Mouse (Mus musculus) hindbrain, embryonic 11.5 days (tissue): ENCODE data around the gene Gsg1l. TPM values are rescaled to one million over a fixed set of nuclear protein-coding genes. Genes with fewer than 3 reads are reported as not detected.

Experiments
- ATAC-seq: fragments of 200-750 bp; cut with Nextera tagmentation; 2 replicates; pipeline ENCODE4 v1.8.0; 2017; ENCODE audit warnings: mild to moderate bottlenecking, moderate TSS enrichment, moderate library complexity; ENCODE audit not compliant: low FRiP score
- DNase-seq: peaks from one replicate; pipeline ENCODE4 v3.0.0-alpha.2; 2015; ENCODE audit warnings: low spot score
- H3K27ac ChIP-seq: fragments of 300-500 bp; sonication (generic); 2 replicates; pipeline ENCODE4 v1.5.1; 2014; ENCODE audit warnings: mild to moderate bottlenecking, low read depth, low read length
- H3K27me3 ChIP-seq: fragments of 300-500 bp; sonication (generic); 2 replicates; pipeline ENCODE4 v1.6.1; 2014; ENCODE audit warnings: mild to moderate bottlenecking, low read length, moderate library complexity, mixed read lengths; ENCODE audit not compliant: control insufficient read depth, insufficient read depth
- H3K36me3 ChIP-seq: fragments of 300-500 bp; sonication (generic); 2 replicates; pipeline ENCODE4 v1.6.1; 2014; ENCODE audit warnings: mild to moderate bottlenecking, low read length, moderate library complexity, mixed read lengths; ENCODE audit not compliant: control insufficient read depth, insufficient read depth
- H3K4me1 ChIP-seq: fragments of 300-500 bp; sonication (generic); replicated peaks from 2 replicates; pipeline ENCODE4 v1.6.1; 2014; ENCODE audit warnings: low read length, mixed read lengths; ENCODE audit not compliant: control insufficient read depth, insufficient read depth
- H3K4me2 ChIP-seq: fragments of 300-500 bp; sonication (generic); replicated peaks from 2 replicates; pipeline ENCODE4 v1.6.1; 2014; ENCODE audit warnings: mild to moderate bottlenecking, low read depth, low read length
- H3K4me3 ChIP-seq: fragments of 300-500 bp; sonication (generic); 2 replicates; pipeline ENCODE4 v1.5.1; 2014; ENCODE audit warnings: low read depth, low read length
- H3K9ac ChIP-seq: fragments of 300-500 bp; sonication (generic); 2 replicates; pipeline ENCODE4 v1.6.1; 2014; ENCODE audit warnings: low read depth, low read length
- H3K9me3 ChIP-seq: fragments of 300-500 bp; sonication (generic); 2 replicates; pipeline ENCODE4 v1.6.1; 2016; ENCODE audit warnings: low read length; ENCODE audit not compliant: control insufficient read depth
- WGBS: fragments of 180-500 bp; shearing (Covaris S2); extraction: QIAGEN DNeasy Blood & Tissue Kit; methylation state at CpG from one replicate; pipeline ENCODE4 v1.1.7; 2014; 5-methylcytosine and 5-hydroxymethylcytosine counted together
- polyA plus RNA-seq: library from polyadenylated mRNA; unstranded; fragments of >200 nt; fragmentation: Nextera tagmentation; extraction: Ambion mirVana; gene quantifications from 2 replicates; pipeline ENCODE4 v1.2.1, GENCODE M21; 2014

Gene Gsg1l
- polyA plus RNA-seq, 1 experiment from 2014 or later: 2.7 TPM

- Histone ChIP-seq H3K4me1 (0 out of 2 replicates have a peak, but pooled peaks cover 2% of the 10 kb centered on the region), H3K4me2 (no peak overlapping the region), H3K4me3 (no peak overlapping the region), H3K27ac (no peak overlapping the region), H3K9me3 (no peaks in the 10 kb centered on the region), H3K27me3 (no peaks in the 10 kb centered on the region; the same call in 1 of the 2 replicates), H3K9ac (no peak overlapping the region), H3K36me3 (no peaks in the 10 kb centered on the region)
- DNase-seq (no peak), ATAC-seq (no peak)
- 63% methylated on average over 5 of the region's 5 CpGs for WGBS
These were observed 127.2 kb downstream of the Gsg1l start for GRCm38 (mm10) chr7:125954994-125955393.

GRCm38 (mm10) chr7:125954356-125954878, 127.8 kb downstream of the Gsg1l start:
- ATAC-seq: peak; percentile 33; the same call in 1 of the 2 replicates
- H3K27me3 ChIP-seq: no peaks in the 10 kb centered on the region; the same call in 1 of the 2 replicates
- no peak for DNase-seq
- no peaks in the 10 kb centered on the region for H3K36me3 ChIP-seq
- H3K9ac ChIP-seq: no peak overlapping the region
- H3K9me3 ChIP-seq: no peaks in the 10 kb centered on the region
- 0 out of 2 replicates have a peak, but pooled peaks cover 2% of the 10 kb centered on the region for H3K4me1 ChIP-seq
- WGBS: 66% methylated on average over 3 of the region's 3 CpGs
- no peak overlapping the region for H3K27ac ChIP-seq
- H3K4me3 ChIP-seq: no peak overlapping the region
- H3K4me2 ChIP-seq: no peak overlapping the region

GRCm38 (mm10) chr7:125953844-125954243, 128.4 kb downstream of the Gsg1l start:
- no peak overlapping the region for H3K27ac ChIP-seq
- no peaks in the 10 kb centered on the region for H3K9me3 ChIP-seq
- no peaks in the 10 kb centered on the region; the same call in 1 of the 2 replicates for H3K27me3 ChIP-seq
- no peak overlapping the region for H3K9ac ChIP-seq
- DNase-seq (no peak), ATAC-seq (peak; percentile 35; the same call in 1 of the 2 replicates)
- no peak overlapping the region for H3K4me3 ChIP-seq
- 71% methylated on average over 6 of the region's 6 CpGs for WGBS
- no peak overlapping the region for H3K4me2 ChIP-seq
- H3K36me3 ChIP-seq: no peaks in the 10 kb centered on the region
- 0 out of 2 replicates have a peak, but pooled peaks cover 2% of the 10 kb centered on the region for H3K4me1 ChIP-seq

GRCm38 (mm10) chr7:125951911-125952310, 130.3 kb downstream of the Gsg1l start:
- H3K36me3 ChIP-seq: no peaks in the 10 kb centered on the region
- no peak overlapping the region for H3K4me3 ChIP-seq
- DNase-seq (no peak), ATAC-seq (no peak)
- no peak overlapping the region for H3K4me2 ChIP-seq
- no peaks in the 10 kb centered on the region; the same call in 1 of the 2 replicates for H3K27me3 ChIP-seq
- 72% methylated on average over 7 of the region's 7 CpGs for WGBS
- no peaks in the 10 kb centered on the region for H3K9me3 ChIP-seq
- no peak overlapping the region for H3K9ac ChIP-seq
- H3K4me1 ChIP-seq: 0 out of 2 replicates have a peak, but pooled peaks cover 2% of the 10 kb centered on the region
- H3K27ac ChIP-seq: no peak overlapping the region

- no peak overlapping the region for H3K4me3 ChIP-seq
- WGBS: 87% methylated on average over 4 of the region's 4 CpGs
- no peak overlapping the region for H3K4me2 ChIP-seq
- H3K9me3 ChIP-seq: no peaks in the 10 kb centered on the region
- H3K9ac ChIP-seq: no peak overlapping the region
- no peak for ATAC-seq
- H3K36me3 ChIP-seq: no peaks in the 10 kb centered on the region
- no peak overlapping the region for H3K27ac ChIP-seq
- 0 out of 2 replicates have a peak, but pooled peaks cover 1% of the 10 kb centered on the region for H3K4me1 ChIP-seq
- no peaks in the 10 kb centered on the region for H3K27me3 ChIP-seq
- DNase-seq: no peak
These were observed 133.2 kb downstream of the Gsg1l start for GRCm38 (mm10) chr7:125948973-125949372.

GRCm38 (mm10) chr7:125945915-125946314, 136.3 kb downstream of the Gsg1l start:
- Histone ChIP-seq H3K4me1 (no peaks in the 10 kb centered on the region), H3K4me2 (no peak overlapping the region), H3K9ac (no peak overlapping the region), H3K27me3 (no peaks in the 10 kb centered on the region), H3K4me3 (no peak overlapping the region), H3K9me3 (no peaks in the 10 kb centered on the region), H3K27ac (no peak overlapping the region), H3K36me3 (no peaks in the 10 kb centered on the region)
- no peak for ATAC-seq
- WGBS: 80% methylated on average over 8 of the region's 8 CpGs
- no peak for DNase-seq

- H3K9me3 ChIP-seq: no peaks in the 10 kb centered on the region
These were observed 137.6 kb downstream of the Gsg1l start for GRCm38 (mm10) chr7:125944631-125945030.

GRCm38 (mm10) chr7:125943511-125943910, 138.7 kb downstream of the Gsg1l start:
- H3K36me3 ChIP-seq: no peaks in the 10 kb centered on the region
- no peak for DNase-seq
- ATAC-seq: no peak
- H3K27me3 ChIP-seq: no peaks in the 10 kb centered on the region
- no peak overlapping the region for H3K4me3 ChIP-seq
- no peak overlapping the region for H3K9ac ChIP-seq
- no peak overlapping the region for H3K27ac ChIP-seq
- WGBS: 95% methylated on average over 4 of the region's 4 CpGs
- no peaks in the 10 kb centered on the region for H3K9me3 ChIP-seq
- no peaks in the 10 kb centered on the region for H3K4me1 ChIP-seq
- no peak overlapping the region for H3K4me2 ChIP-seq

More at GRCm38 (mm10) chr7:125944631-125945030, 137.6 kb downstream of the Gsg1l start:
- Histone ChIP-seq H3K4me3 (no peak overlapping the region), H3K4me1 (no peaks in the 10 kb centered on the region), H3K9ac (no peak overlapping the region), H3K27ac (no peak overlapping the region), H3K4me2 (no peak overlapping the region), H3K27me3 (no peaks in the 10 kb centered on the region), H3K36me3 (no peaks in the 10 kb centered on the region)
- no peak for ATAC-seq
- no peak for DNase-seq
- 88% methylated on average over 5 of the region's 5 CpGs for WGBS

- ATAC-seq (no peak), DNase-seq (no peak)
- H3K27me3 ChIP-seq: no peaks in the 10 kb centered on the region
- H3K27ac ChIP-seq: no peak overlapping the region
- H3K4me3 ChIP-seq: no peak overlapping the region
- no peak overlapping the region for H3K9ac ChIP-seq
- H3K4me2 ChIP-seq: no peak overlapping the region
- no peaks in the 10 kb centered on the region for H3K36me3 ChIP-seq
- H3K9me3 ChIP-seq: no peaks in the 10 kb centered on the region
- WGBS: 85% methylated on average over 6 of the region's 6 CpGs
- no peaks in the 10 kb centered on the region for H3K4me1 ChIP-seq
These were observed 139.7 kb downstream of the Gsg1l start for GRCm38 (mm10) chr7:125942365-125943090.
